Mouse (Mus musculus): ENCODE measurements around the gene Fopnl.

DNA sequence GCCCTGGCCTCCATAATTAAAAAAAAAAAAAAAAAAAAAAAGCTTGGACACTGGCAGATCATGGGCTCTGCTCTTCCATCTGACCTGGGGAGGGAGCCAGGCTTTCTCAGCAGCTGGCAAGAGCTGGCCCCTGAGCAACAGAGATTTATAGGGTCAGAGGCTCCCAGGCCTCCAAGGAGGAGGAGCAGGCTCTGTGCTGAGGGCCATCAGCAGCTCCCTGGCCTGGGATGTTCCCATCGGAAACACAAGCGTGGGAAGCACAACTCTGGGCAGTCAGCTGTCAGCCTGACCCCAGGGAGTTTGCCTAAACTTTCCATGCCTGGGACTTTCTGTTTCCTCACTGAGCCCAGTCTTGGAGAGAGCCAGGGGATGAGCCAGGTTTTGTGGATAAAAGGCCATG lies 58.3 kb downstream of the Fopnl start:
- TF ChIP-seq CTCF (IDR thresholded peaks at IDR 0.05; ENCODE audit: low read depth) (no peak), EP300 (optimal IDR thresholded peaks at IDR 0.05) (no peak)

Measured in stomach, postnatal 0 days (tissue).